17 mouse cellular contexts compared by ENCODE assay signal in the genomic region with DNA sequence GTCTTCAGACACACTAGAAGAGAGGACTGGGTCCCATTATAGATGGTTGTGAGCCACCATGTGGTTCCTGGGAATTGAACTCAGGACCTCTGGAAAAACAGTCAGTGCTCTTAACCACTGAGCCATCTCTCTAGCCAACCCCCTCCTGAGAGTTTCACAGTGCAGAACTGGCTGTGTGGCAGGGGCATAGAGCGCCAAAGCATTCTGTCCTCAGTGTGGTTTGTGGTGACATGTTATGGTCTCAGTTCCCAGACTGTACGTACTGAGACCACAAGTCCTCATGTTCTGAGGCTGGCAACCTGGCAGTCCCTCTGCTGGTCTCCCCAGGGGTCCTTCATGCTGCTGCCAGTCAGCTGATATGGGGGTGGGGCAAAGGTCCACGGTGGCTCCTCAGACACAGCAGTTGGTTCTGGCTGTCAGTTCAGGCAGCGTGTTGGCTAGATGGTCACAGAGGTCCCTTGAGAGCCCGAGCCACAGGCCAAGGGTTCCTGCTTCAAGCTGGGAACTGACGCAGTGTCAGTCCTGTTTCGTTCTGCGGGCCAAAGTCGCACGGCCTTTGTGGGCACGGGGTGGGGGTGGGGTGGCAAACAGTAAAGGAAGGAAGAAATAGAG. TPM values are rescaled to one million over a fixed set of nuclear protein-coding genes. Genes with fewer than 3 reads are reported as not detected.
DNase-seq lines count a peak whose midpoint lies in the region; ATAC-seq and TF ChIP-seq lines count a peak whose summit lies in the region.
"Had no signal": no experiment of that assay in that cellular context is flagged by ENCODE, and none has a peak within 500 bp of the region (broad histone marks: within the 10 kb centered on the region; RNA-seq: fewer than 3 reads in every experiment).

No protein-coding gene starts in this region.

- H3K27ac ChIP-seq in heart, embryonic 13.5 days (replicated peaks) = no peak overlapping the region
- no peak overlapping the region for H3K27ac ChIP-seq in heart, adult 2 months
- no peak overlapping the region for H3K27ac ChIP-seq in MEL (ENCODE audit: control insufficient read depth, low read depth, low read length)
- H3K27ac ChIP-seq: embryonic facial prominence, embryonic 15.5 days; forebrain, embryonic 12.5 days; midbrain, embryonic 13.5 days had no signal

- H3K4me2 ChIP-seq in heart, embryonic 13.5 days = no peak overlapping the region
- H3K4me2 ChIP-seq: embryonic facial prominence, embryonic 15.5 days; forebrain, embryonic 12.5 days; heart, embryonic 11.5 days; midbrain, embryonic 13.5 days had no signal

- no peaks in the 10 kb centered on the region for H3K9me3 ChIP-seq in heart, embryonic 13.5 days
- no peaks in the 10 kb centered on the region for H3K9me3 ChIP-seq in MEL (replicated peaks; ENCODE audit: insufficient read depth, low read length)
- H3K9me3 ChIP-seq: embryonic facial prominence, embryonic 15.5 days; forebrain, embryonic 12.5 days; midbrain, embryonic 13.5 days had no signal

- 0 out of 2 replicates have a peak overlapping the region, but pooled peaks have one; percentile 16 for H3K9ac ChIP-seq in heart, embryonic 13.5 days
- H3K9ac ChIP-seq in heart, adult 2 months (ENCODE audit: low read depth, low read length) = no peak overlapping the region
- no peak overlapping the region for H3K9ac ChIP-seq in MEL (ENCODE audit: control insufficient read depth, low read depth, low read length, poor library complexity, severe bottlenecking)
- H3K9ac ChIP-seq: embryonic facial prominence, embryonic 15.5 days; forebrain, embryonic 12.5 days; midbrain, embryonic 13.5 days had no signal

- no peak for TF ChIP-seq RAD21 in MEL (IDR thresholded peaks at IDR 0.05; ENCODE audit: low read depth, low read length)

- TF ChIP-seq EP300 in heart, adult 2 months (IDR thresholded peaks at IDR 0.05; ENCODE audit: insufficient read depth, low read depth, low read length) = no peak
- no peak for TF ChIP-seq EP300 in MEL (IDR thresholded peaks at IDR 0.05; ENCODE audit: low read depth in 1 of 2, low read length in 2 of 2)

- TF ChIP-seq CTCF in heart, adult 2 months (IDR thresholded peaks at IDR 0.05) = no peak
- TF ChIP-seq CTCF in MEL (IDR thresholded peaks at IDR 0.05 in 2 of 3, conservative IDR thresholded peaks at IDR 0.05 in 1 of 3; ENCODE audit: control insufficient read depth in 1 of 3, insufficient read depth in 1 of 3, low read depth in 2 of 3, low read length in 3 of 3, poor library complexity in 1 of 3, severe bottlenecking in 1 of 3) = no peak

- H3K79me2 ChIP-seq in heart, adult 2 months (replicated peaks; ENCODE audit: control insufficient read depth, insufficient read depth, low read length) = no peaks in the 10 kb centered on the region
- H3K79me2 ChIP-seq in MEL (ENCODE audit: control insufficient read depth, insufficient read depth, low read length, poor library complexity) = no peaks in the 10 kb centered on the region

- no peak for DNase-seq in heart, adult 2 months
- no peak for DNase-seq in MEL (ENCODE audit: low read depth, low spot score)
- peak; percentile 13 for DNase-seq in c-Kit-positive CD71-negative TER-119-negative erythroid progenitor cells, embryonic 14.5 days (ENCODE audit: low read depth)
- no peak for DNase-seq in T-cell, adult 2 months (ENCODE audit: low spot score)
- DNase-seq in testis, postnatal 10 days (ENCODE audit: low spot score) = no peak
- DNase-seq: gastrocnemius, postnatal 25 days; heart, postnatal 36 days; kidney, adult 9 months; lung, adult 2 months; thymus, adult 18-20 months had no signal

- no peaks in the 10 kb centered on the region for H3K27me3 ChIP-seq in heart, embryonic 13.5 days (replicated peaks)
- H3K27me3 ChIP-seq in heart, adult 2 months (ENCODE audit: control insufficient read depth, insufficient read depth, low read length) = no peaks in the 10 kb centered on the region
- no peaks in the 10 kb centered on the region; a peak in 1 of 4 replicates for H3K27me3 ChIP-seq in MEL (ENCODE audit: control insufficient read depth in 1 of 2, insufficient read depth in 2 of 2, low read length in 2 of 2)
- H3K27me3 ChIP-seq: embryonic facial prominence, embryonic 15.5 days; forebrain, embryonic 12.5 days; midbrain, embryonic 13.5 days had no signal

- H3K4me3 ChIP-seq in heart, embryonic 13.5 days = no peak overlapping the region
- H3K4me3 ChIP-seq in heart, adult 2 months = no peak overlapping the region
- no peak overlapping the region for H3K4me3 ChIP-seq in MEL (ENCODE audit: control insufficient read depth in 1 of 2, insufficient read depth in 1 of 2, low read depth in 2 of 2, low read length in 2 of 2)
- H3K4me3 ChIP-seq: embryonic facial prominence, embryonic 15.5 days; forebrain, embryonic 12.5 days; midbrain, embryonic 13.5 days had no signal

- no peak for TF ChIP-seq POLR2A in heart, adult 2 months (IDR thresholded peaks at IDR 0.05; ENCODE audit: insufficient read depth, low read depth, low read length)
- TF ChIP-seq POLR2A in MEL (IDR thresholded peaks at IDR 0.05; ENCODE audit: control insufficient read depth in 1 of 2, insufficient read depth in 1 of 2, low read depth in 1 of 2, low read length in 2 of 2, poor library complexity in 1 of 2) = no peak

- no peaks in the 10 kb centered on the region for H3K4me1 ChIP-seq in heart, embryonic 13.5 days
- no peaks in the 10 kb centered on the region for H3K4me1 ChIP-seq in heart, adult 2 months (ENCODE audit: control insufficient read depth, insufficient read depth, low read length)
- H3K4me1 ChIP-seq in MEL (ENCODE audit: control insufficient read depth in 1 of 2, insufficient read depth in 2 of 2, low read length in 2 of 2) = no peaks in the 10 kb centered on the region
- H3K4me1 ChIP-seq: embryonic facial prominence, embryonic 15.5 days; forebrain, embryonic 12.5 days had no signal

- 59% methylated on average over 11 of the region's 11 CpGs for WGBS in heart, embryonic 13.5 days
- 65% methylated on average over 11 of the region's 11 CpGs for WGBS in heart, adult 2 months

- intact Hi-C loops in heart, adult 2 months (cut with DNase I) = no loop called here

- no peak for ATAC-seq in heart, embryonic 13.5 days (ENCODE audit: extremely low read depth, insufficient number of reproducible peaks, low FRiP score, low TSS enrichment)
- ATAC-seq in granulocyte monocyte progenitor cell, adult 5-6 weeks (replicated peaks; ENCODE audit: poor library complexity, severe bottlenecking) = peak; percentile 57
- no peak for ATAC-seq in CD4-positive, CD25-positive, alpha-beta regulatory T cell, adult 4 months
- ATAC-seq: midbrain, embryonic 13.5 days had no signal

- H3K36me3 ChIP-seq in heart, embryonic 13.5 days = no peaks in the 10 kb centered on the region
- H3K36me3 ChIP-seq in heart, adult 2 months (ENCODE audit: control insufficient read depth, insufficient read depth, low read length) = no peaks in the 10 kb centered on the region
- H3K36me3 ChIP-seq in MEL (ENCODE audit: control insufficient read depth in 1 of 2, insufficient read depth in 2 of 2, low read length in 2 of 2) = no peaks in the 10 kb centered on the region
- H3K36me3 ChIP-seq: embryonic facial prominence, embryonic 15.5 days; forebrain, embryonic 12.5 days; midbrain, embryonic 13.5 days had no signal

TF ChIP-seq in MEL, 35 proteins besides CTCF, POLR2A, EP300 and RAD21:
- 0 out of 2 replicates have a peak, but pooled peaks have one; percentile 2 for TF ChIP-seq TBP (IDR thresholded peaks at IDR 0.05; ENCODE audit: low read depth, low read length)
- TF ChIP-seq ELF1 (IDR thresholded peaks at IDR 0.05; ENCODE audit: low read depth, low read length) = no peak
TF ChIP-seq in MEL: peak in this region for 1.

RNA-seq across cellular contexts. Expression of a gene that starts 13.4 kb away (rescaled TPM):
- 3.9 and 4.1 TPM in 2 replicates for polyA plus RNA-seq in heart, embryonic 13.5 days (2015; fragmentation: Nextera tagmentation; extraction: Ambion mirVana)
- 10 to 100 TPM; 24.3 to 29.9 TPM for total RNA-seq in heart, adult 2 months (2021)
- 30.3 and 47.5 TPM in 2 replicates for polyA plus RNA-seq in heart, adult 2 months (2012; rRNA removed)
- total RNA-seq in MEL (2012; rRNA removed) = 1.5 and 2.2 TPM in 2 replicates
- polyA plus RNA-seq in MEL (2012; ENCODE audit: insufficient read depth in 1 of 2, insufficient read length in 2 of 2, low read depth in 1 of 2, low replicate concordance in 2 of 2, missing spikeins in 1 of 2) = 1 to 10 TPM in 1 of 2 experiments, not detected in 1; 1.7 TPM
- total RNA-seq in granulocyte monocyte progenitor cell, adult 5-6 weeks (2014; fragmentation: Nextera tagmentation) = not detected in 2 replicates
- 0.73 and 1.7 TPM in 2 replicates for total RNA-seq in granulocyte monocyte progenitor cell, adult 5-6 weeks (2017)
- polyA plus RNA-seq in CD4-positive, CD25-positive, alpha-beta regulatory T cell, adult 4 months (2017; shearing (Covaris generic)) = under 1 TPM; 0.11 to 0.14 TPM
